Mouse (Mus musculus): ENCODE measurements around the gene Dock3. TPM values are rescaled to one million over a fixed set of nuclear protein-coding genes. Genes with fewer than 3 reads are reported as not detected.
A peak's percentile ranks its signal among the peaks of the same experiment; 100 is the strongest.
"Not testable (repeated sequence)": the region's sequence is repeated elsewhere in the genome, so short reads cannot be mapped to it uniquely, and the experiment has no call there.

Gene Dock3
- polyA plus RNA-seq, 1 experiment from 2014 or later: 0.32 TPM

- not testable (repeated sequence) for H3K4me2 ChIP-seq (ENCODE audit: low read depth, severe bottlenecking); H3K27ac ChIP-seq (replicated peaks; ENCODE audit: low read depth, low read length)
Observed at GRCm38 (mm10) chr9:107089451-107089850, 142.3 kb downstream of the Dock3 start.

DNA sequence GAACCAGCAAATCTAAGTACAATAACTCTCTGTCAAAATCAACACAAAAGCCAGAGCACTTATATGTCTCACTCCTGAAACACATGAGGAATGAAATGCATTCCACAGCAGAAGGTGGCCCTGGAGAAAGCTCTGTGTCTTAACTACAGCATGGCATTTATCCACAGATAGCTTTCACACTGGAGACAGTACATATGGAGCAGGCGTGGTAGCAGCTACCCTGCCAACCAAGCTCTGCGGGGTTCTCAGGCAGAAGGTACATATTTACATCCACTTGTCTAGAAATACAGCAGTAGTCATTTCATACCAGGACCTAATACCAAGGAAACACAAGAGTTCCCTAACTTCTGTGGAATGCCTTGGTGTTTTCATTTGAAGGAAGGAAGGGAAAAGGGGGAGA, 144.2 kb downstream of the Dock3 start:
- WGBS: 88% methylated on average over 2 of the region's 2 CpGs
- H3K36me3 ChIP-seq (ENCODE audit: control insufficient read depth, insufficient read depth, low read length): no peaks in the 10 kb centered on the region
- H3K27ac ChIP-seq (replicated peaks; ENCODE audit: low read depth, low read length): no peak overlapping the region
- no peaks in the 10 kb centered on the region for H3K4me1 ChIP-seq (ENCODE audit: control insufficient read depth, insufficient read depth, low read length)
- no peak overlapping the region for H3K9ac ChIP-seq (ENCODE audit: low read length)
- H3K4me3 ChIP-seq (ENCODE audit: low read depth, low read length): no peak overlapping the region
- no peaks in the 10 kb centered on the region for H3K9me3 ChIP-seq (ENCODE audit: control insufficient read depth, low read length)
- no peak overlapping the region for H3K4me2 ChIP-seq (ENCODE audit: low read depth, severe bottlenecking)
- DNase-seq (ENCODE audit: low spot score): no peak
- H3K27me3 ChIP-seq (ENCODE audit: control insufficient read depth, insufficient read depth, low read length): no peaks in the 10 kb centered on the region
- ATAC-seq (ENCODE audit: insufficient number of reproducible peaks, low FRiP score, low TSS enrichment, low read depth): no peak

More at GRCm38 (mm10) chr9:107089451-107089850, 142.3 kb downstream of the Dock3 start:
- H3K4me3 ChIP-seq (ENCODE audit: low read depth, low read length); DNase-seq (ENCODE audit: low spot score); H3K36me3 ChIP-seq (ENCODE audit: control insufficient read depth, insufficient read depth, low read length); H3K9ac ChIP-seq (ENCODE audit: low read length); H3K4me1 ChIP-seq (ENCODE audit: control insufficient read depth, insufficient read depth, low read length); H3K9me3 ChIP-seq (ENCODE audit: control insufficient read depth, low read length); ATAC-seq (ENCODE audit: insufficient number of reproducible peaks, low FRiP score, low TSS enrichment, low read depth); H3K27me3 ChIP-seq (ENCODE audit: control insufficient read depth, insufficient read depth, low read length): not testable (repeated sequence)
- 66% methylated on average over 17 of the region's 17 CpGs for WGBS

DNA sequence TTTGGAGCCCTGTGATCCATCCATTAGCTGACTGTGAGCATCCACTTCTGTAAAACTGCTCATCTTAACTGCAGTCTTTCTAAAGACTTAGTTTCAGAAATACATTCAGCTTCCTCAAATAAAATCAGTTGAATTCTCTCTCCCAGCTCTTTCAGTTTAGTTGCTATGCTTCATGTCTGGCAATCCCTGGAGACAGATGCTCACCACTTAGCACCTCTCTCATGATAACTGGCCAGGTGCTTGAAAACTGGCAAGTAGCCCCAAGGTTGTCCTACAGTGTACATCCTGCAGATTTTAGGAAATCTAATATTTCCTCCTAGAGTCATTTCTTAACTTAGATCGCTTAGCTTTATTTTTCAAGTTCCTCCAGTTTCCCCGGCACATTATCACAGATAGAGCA, 193.8 kb downstream of the Dock3 start:
- H3K4me1 ChIP-seq (ENCODE audit: control insufficient read depth, insufficient read depth, low read length): no peaks in the 10 kb centered on the region
- H3K27me3 ChIP-seq (ENCODE audit: control insufficient read depth, insufficient read depth, low read length): no peaks in the 10 kb centered on the region
- H3K27ac ChIP-seq (replicated peaks; ENCODE audit: low read depth, low read length): no peak overlapping the region
- no peak overlapping the region for H3K9ac ChIP-seq (ENCODE audit: low read length)
- ATAC-seq (ENCODE audit: insufficient number of reproducible peaks, low FRiP score, low TSS enrichment, low read depth) (no peak), DNase-seq (ENCODE audit: low spot score) (no peak)
- no peaks in the 10 kb centered on the region for H3K36me3 ChIP-seq (ENCODE audit: control insufficient read depth, insufficient read depth, low read length)
- H3K9me3 ChIP-seq (ENCODE audit: control insufficient read depth, low read length): no peaks in the 10 kb centered on the region
- WGBS: 90% methylated on average over 2 of the region's 2 CpGs
- H3K4me3 ChIP-seq (ENCODE audit: low read depth, low read length): no peak overlapping the region
- H3K4me2 ChIP-seq (ENCODE audit: low read depth, severe bottlenecking): no peak overlapping the region

DNA sequence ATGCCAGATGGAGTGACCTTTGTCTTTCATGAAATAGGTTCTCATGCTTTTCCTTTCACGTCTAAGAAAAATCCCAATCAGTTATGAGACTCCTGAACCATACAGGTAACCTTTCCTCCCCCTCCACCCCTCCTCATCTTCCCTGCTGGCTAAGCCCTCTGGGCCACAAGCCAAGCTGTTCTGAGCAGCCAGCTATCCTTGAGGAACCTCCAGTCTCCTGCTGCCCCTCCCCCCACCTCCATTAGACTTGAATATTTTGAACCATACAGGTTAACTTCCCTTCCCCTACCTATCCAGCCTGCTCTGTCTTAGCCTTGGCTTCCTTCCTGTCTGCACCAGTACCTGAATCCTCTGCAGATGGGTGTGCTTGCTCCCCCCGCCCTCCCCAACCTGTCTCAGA, 204.1 kb downstream of the Dock3 start:
- Histone ChIP-seq H3K4me2 (ENCODE audit: low read depth, severe bottlenecking) (no peak overlapping the region), H3K27me3 (ENCODE audit: control insufficient read depth, insufficient read depth, low read length) (no peaks in the 10 kb centered on the region), H3K9ac (ENCODE audit: low read length) (no peak overlapping the region), H3K4me1 (ENCODE audit: control insufficient read depth, insufficient read depth, low read length) (no peaks in the 10 kb centered on the region), H3K9me3 (ENCODE audit: control insufficient read depth, low read length) (no peaks in the 10 kb centered on the region), H3K4me3 (ENCODE audit: low read depth, low read length) (no peak overlapping the region), H3K27ac (replicated peaks; ENCODE audit: low read depth, low read length) (no peak overlapping the region), H3K36me3 (ENCODE audit: control insufficient read depth, insufficient read depth, low read length) (no peaks in the 10 kb centered on the region)
- 78% methylated on average over 2 of the region's 2 CpGs for WGBS
- ATAC-seq (ENCODE audit: insufficient number of reproducible peaks, low FRiP score, low TSS enrichment, low read depth) (no peak), DNase-seq (ENCODE audit: low spot score) (no peak)

DNA sequence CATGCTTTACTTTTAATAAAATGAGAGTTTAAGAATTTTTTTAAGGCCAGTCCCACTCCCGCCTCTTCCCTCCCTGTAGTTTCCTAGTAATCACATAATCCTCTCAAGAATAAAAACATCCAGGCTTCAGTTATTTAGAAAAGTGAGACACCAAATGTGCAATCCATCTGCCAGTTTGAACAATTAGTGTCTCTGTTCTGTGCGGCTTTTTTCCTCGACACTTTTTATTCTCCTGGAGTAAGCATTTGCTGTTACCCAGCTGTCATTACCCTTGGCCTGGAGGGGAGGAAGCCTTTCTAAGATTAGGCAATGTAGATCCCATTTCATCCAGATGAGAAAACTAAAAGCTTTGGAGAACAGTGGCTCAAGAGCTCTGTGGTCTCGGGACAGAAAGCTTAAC, 221.9 kb downstream of the Dock3 start:
- Histone ChIP-seq H3K9me3 (ENCODE audit: control insufficient read depth, low read length) (no peaks in the 10 kb centered on the region), H3K36me3 (ENCODE audit: control insufficient read depth, insufficient read depth, low read length) (no peaks in the 10 kb centered on the region), H3K27ac (replicated peaks; ENCODE audit: low read depth, low read length) (no peak overlapping the region), H3K4me1 (ENCODE audit: control insufficient read depth, insufficient read depth, low read length) (no peaks in the 10 kb centered on the region), H3K4me3 (ENCODE audit: low read depth, low read length) (no peak overlapping the region), H3K27me3 (ENCODE audit: control insufficient read depth, insufficient read depth, low read length) (no peaks in the 10 kb centered on the region), H3K4me2 (ENCODE audit: low read depth, severe bottlenecking) (no peak overlapping the region), H3K9ac (ENCODE audit: low read length) (no peak overlapping the region)
- no peak for DNase-seq (ENCODE audit: low spot score)
- no peak for ATAC-seq (ENCODE audit: insufficient number of reproducible peaks, low FRiP score, low TSS enrichment, low read depth)
- WGBS: 84% methylated on average over 4 of the region's 4 CpGs

DNA sequence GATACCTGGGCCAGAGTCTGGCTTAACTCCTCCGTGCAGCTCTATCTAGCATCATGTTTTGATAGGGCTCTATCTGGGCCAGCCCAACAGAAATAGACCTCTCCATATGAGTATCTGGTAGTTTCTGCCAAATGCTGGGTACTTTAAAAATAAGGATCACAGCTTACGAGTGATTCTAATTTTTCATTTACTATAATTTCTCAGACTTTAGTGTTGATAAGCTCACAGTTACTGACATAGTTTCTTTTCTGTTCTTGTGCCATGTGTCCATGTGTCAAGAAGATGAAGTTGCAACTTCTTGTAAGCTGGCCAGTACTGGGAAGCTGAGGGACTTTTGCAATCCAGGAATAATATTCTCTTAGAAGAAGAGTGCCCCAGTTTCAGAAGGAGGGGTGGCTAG, 228.5 kb downstream of the Dock3 start:
- Histone ChIP-seq H3K27me3 (ENCODE audit: control insufficient read depth, insufficient read depth, low read length) (no peaks in the 10 kb centered on the region), H3K4me2 (ENCODE audit: low read depth, severe bottlenecking) (no peak overlapping the region), H3K4me1 (ENCODE audit: control insufficient read depth, insufficient read depth, low read length) (no peaks in the 10 kb centered on the region), H3K9me3 (ENCODE audit: control insufficient read depth, low read length) (no peaks in the 10 kb centered on the region), H3K4me3 (ENCODE audit: low read depth, low read length) (no peak overlapping the region), H3K9ac (ENCODE audit: low read length) (no peak overlapping the region), H3K36me3 (ENCODE audit: control insufficient read depth, insufficient read depth, low read length) (no peaks in the 10 kb centered on the region), H3K27ac (replicated peaks; ENCODE audit: low read depth, low read length) (no peak overlapping the region)
- DNase-seq (ENCODE audit: low spot score): no peak
- WGBS: 85% methylated on average over 2 of the region's 2 CpGs
- ATAC-seq (ENCODE audit: insufficient number of reproducible peaks, low FRiP score, low TSS enrichment, low read depth): no peak

- no peaks in the 10 kb centered on the region for H3K36me3 ChIP-seq (ENCODE audit: control insufficient read depth, insufficient read depth, low read length)
- no peak overlapping the region for H3K4me3 ChIP-seq (ENCODE audit: low read depth, low read length)
- DNase-seq (ENCODE audit: low spot score) (peak; percentile 35), ATAC-seq (ENCODE audit: insufficient number of reproducible peaks, low FRiP score, low TSS enrichment, low read depth) (no peak)
- no peaks in the 10 kb centered on the region for H3K27me3 ChIP-seq (ENCODE audit: control insufficient read depth, insufficient read depth, low read length)
- WGBS: 65% methylated on average over 3 of the region's 3 CpGs
- no peak overlapping the region for H3K9ac ChIP-seq (ENCODE audit: low read length)
- H3K9me3 ChIP-seq (ENCODE audit: control insufficient read depth, low read length): no peaks in the 10 kb centered on the region
- H3K4me2 ChIP-seq (ENCODE audit: low read depth, severe bottlenecking): no peak overlapping the region
- H3K27ac ChIP-seq (replicated peaks; ENCODE audit: low read depth, low read length): no peak overlapping the region
- H3K4me1 ChIP-seq (ENCODE audit: control insufficient read depth, insufficient read depth, low read length): no peaks in the 10 kb centered on the region
Observed at GRCm38 (mm10) chr9:106970742-106971141, 261.0 kb downstream of the Dock3 start.

GRCm38 (mm10) chr9:106958452-106958851, 273.3 kb downstream of the Dock3 start:
- no peak overlapping the region for H3K9ac ChIP-seq (ENCODE audit: low read length)
- DNase-seq (ENCODE audit: low spot score): no peak
- WGBS: 90% methylated on average over 1 of the region's 1 CpGs

GRCm38 (mm10) chr9:106955486-106955885, 276.2 kb downstream of the Dock3 start:
- no peaks in the 10 kb centered on the region for H3K36me3 ChIP-seq (ENCODE audit: control insufficient read depth, insufficient read depth, low read length)
- no peak overlapping the region for H3K27ac ChIP-seq (replicated peaks; ENCODE audit: low read depth, low read length)
- no peaks in the 10 kb centered on the region for H3K9me3 ChIP-seq (ENCODE audit: control insufficient read depth, low read length)
- no peak overlapping the region for H3K4me2 ChIP-seq (ENCODE audit: low read depth, severe bottlenecking)
- H3K27me3 ChIP-seq (ENCODE audit: control insufficient read depth, insufficient read depth, low read length): no peaks in the 10 kb centered on the region
- no peak for ATAC-seq (ENCODE audit: insufficient number of reproducible peaks, low FRiP score, low TSS enrichment, low read depth)
- H3K4me3 ChIP-seq (ENCODE audit: low read depth, low read length): no peak overlapping the region
- no peak for DNase-seq (ENCODE audit: low spot score)
- H3K4me1 ChIP-seq (ENCODE audit: control insufficient read depth, insufficient read depth, low read length): no peaks in the 10 kb centered on the region
- no peak overlapping the region for H3K9ac ChIP-seq (ENCODE audit: low read length)

More at GRCm38 (mm10) chr9:106958452-106958851, 273.3 kb downstream of the Dock3 start:
- no peak overlapping the region for H3K27ac ChIP-seq (replicated peaks; ENCODE audit: low read depth, low read length)
- no peak for ATAC-seq (ENCODE audit: insufficient number of reproducible peaks, low FRiP score, low TSS enrichment, low read depth)
- H3K27me3 ChIP-seq (ENCODE audit: control insufficient read depth, insufficient read depth, low read length): no peaks in the 10 kb centered on the region
- H3K4me2 ChIP-seq (ENCODE audit: low read depth, severe bottlenecking): no peak overlapping the region
- no peak overlapping the region for H3K4me3 ChIP-seq (ENCODE audit: low read depth, low read length)
- no peaks in the 10 kb centered on the region for H3K4me1 ChIP-seq (ENCODE audit: control insufficient read depth, insufficient read depth, low read length)
- H3K9me3 ChIP-seq (ENCODE audit: control insufficient read depth, low read length): no peaks in the 10 kb centered on the region
- H3K36me3 ChIP-seq (ENCODE audit: control insufficient read depth, insufficient read depth, low read length): no peaks in the 10 kb centered on the region
